Mouse (Mus musculus) thymus, adult 2 months (tissue): ENCODE measurements around the gene Tsn. TPM values are rescaled to one million over a fixed set of nuclear protein-coding genes. Genes with fewer than 3 reads are reported as not detected.

Source experiments
- DNase-seq: peaks from one replicate; pipeline ENCODE4 v3.0.0; 2021
- H3K27ac ChIP-seq: fragments of 200-500 bp; 2 replicates; pipeline ENCODE4 v1.5.1; 2012; ENCODE audit warnings: low read length, control low read depth; ENCODE audit not compliant: control insufficient read depth, insufficient read depth
- H3K27me3 ChIP-seq: fragments of 200-500 bp; 2 replicates; pipeline ENCODE4 v1.6.1; 2012; ENCODE audit warnings: mild to moderate bottlenecking, low read length, moderate library complexity, mixed read lengths; ENCODE audit not compliant: control insufficient read depth, insufficient read depth
- H3K36me3 ChIP-seq: fragments of 200-500 bp; 2 replicates; pipeline ENCODE4 v1.6.1; 2012; ENCODE audit warnings: mild to moderate bottlenecking, low read length, moderate library complexity; ENCODE audit not compliant: control insufficient read depth, insufficient read depth
- H3K4me1 ChIP-seq: fragments of 200-500 bp; replicated peaks from 2 replicates; pipeline ENCODE4 v1.6.1; 2012; ENCODE audit warnings: low read length; ENCODE audit not compliant: control insufficient read depth, insufficient read depth
- H3K4me3 ChIP-seq: fragments of 200-500 bp; 2 replicates; pipeline ENCODE4 v1.5.1; 2012; ENCODE audit warnings: mild to moderate bottlenecking, low read length, control low read depth, moderate library complexity; ENCODE audit not compliant: control insufficient read depth, insufficient read depth
- CTCF ChIP-seq: fragments of 200-500 bp; IDR thresholded peaks from 2 replicates; pipeline ENCODE4 v1.5.1; 2012; ENCODE audit warnings: mild to moderate bottlenecking, control low read depth, low read length, moderate library complexity, borderline replicate concordance; ENCODE audit not compliant: control insufficient read depth, poor library complexity, insufficient read depth; ENCODE audit errors: extremely low read depth
- POLR2A ChIP-seq: fragments of 200-500 bp; IDR thresholded peaks from 2 replicates; pipeline ENCODE4 v1.6.1; 2012; ENCODE audit warnings: mild to moderate bottlenecking, low read length, control low read depth, moderate library complexity; ENCODE audit not compliant: control insufficient read depth, poor library complexity, insufficient read depth; ENCODE audit errors: extremely low read depth
- WGBS: fragments of 180-500 bp; shearing (Covaris S2); methylation state at CpG from one replicate; pipeline ENCODE4 v1.1.7; 2018; 5-methylcytosine and 5-hydroxymethylcytosine counted together
- polyA plus RNA-seq: library from polyadenylated mRNA; depleted of rRNA; stranded (reverse); fragments of >200 nt; gene quantifications from 2 replicates; pipeline ENCODE4 v1.2.3, GENCODE M21; 2012

Gene Tsn
- polyA plus RNA-seq, 1 experiment = 62.6 TPM

GRCm38 (mm10) chr1:118334749-118335713 is 23.5 kb upstream of the Tsn start:
- 95% methylated on average over 9 of the region's 9 CpGs for WGBS
- Histone ChIP-seq H3K4me3 (no peak overlapping the region), H3K27me3 (no peaks in the 10 kb centered on the region), H3K36me3 (peaks cover 47% of the 10 kb centered on the region), H3K27ac (no peak overlapping the region), H3K4me1 (no peaks in the 10 kb centered on the region)
- TF ChIP-seq POLR2A (no peak), CTCF (no peak)
- DNase-seq = no peak

GRCm38 (mm10) chr1:118321661-118322201 is 10.2 kb upstream of the Tsn start, which contains the start of gene Nifk:
Gene Nifk (plus strand): TSS chr1:118321839.
- Histone ChIP-seq H3K4me1 (peaks cover 9% of the 10 kb centered on the region), H3K4me3 (peak within 1 kb of the TSS; percentile 98), H3K27me3 (no peaks in the 10 kb centered on the region), H3K36me3 (no peaks in the 10 kb centered on the region; the same call in 1 of the 2 replicates), H3K27ac (peak within 1 kb of the TSS; percentile 39; the same call in 1 of the 2 replicates)
- under 1% methylated on average over 37 of the region's 37 CpGs for WGBS
- TF ChIP-seq CTCF (peak; percentile 77; the same call in 1 of the 2 replicates), POLR2A (peak; percentile 52; the same call in 1 of the 2 replicates)
- peak; percentile 88 for DNase-seq

GRCm38 (mm10) chr1:118320696-118321095 is 9.2 kb upstream of the Tsn start:
- DNase-seq = peak; percentile 25
- Histone ChIP-seq H3K4me1 (peaks cover 9% of the 10 kb centered on the region), H3K27me3 (no peaks in the 10 kb centered on the region), H3K4me3 (no peak overlapping the region), H3K36me3 (no peaks in the 10 kb centered on the region; the same call in 1 of the 2 replicates), H3K27ac (no peak overlapping the region)
- TF ChIP-seq POLR2A = no peak
- no peak for TF ChIP-seq CTCF
- 88% methylated on average over 2 of the region's 2 CpGs for WGBS

GRCm38 (mm10) chr1:118310780-118311621 is 538 bp downstream of the Tsn start:
- no peaks in the 10 kb centered on the region for H3K27me3 ChIP-seq
- H3K27ac ChIP-seq = peak overlapping the region; percentile 9; the same call in 1 of the 2 replicates
- H3K36me3 ChIP-seq = peaks cover 9% of the 10 kb centered on the region
- DNase-seq = peak; percentile 80
- peaks cover 3% of the 10 kb centered on the region; the same call in 1 of the 2 replicates for H3K4me1 ChIP-seq
- TF ChIP-seq POLR2A (peak; percentile 60), CTCF (peak; percentile 60; the same call in 1 of the 2 replicates)
- peak overlapping the region; percentile 56 for H3K4me3 ChIP-seq
- WGBS = under 1% methylated on average over 67 of the region's 67 CpGs

GRCm38 (mm10) chr1:118297719-118298118 is 13.8 kb downstream of the Tsn start:
- Histone ChIP-seq H3K27ac (no peak overlapping the region), H3K4me3 (no peak overlapping the region), H3K4me1 (no peaks in the 10 kb centered on the region), H3K27me3 (no peaks in the 10 kb centered on the region), H3K36me3 (peaks cover 44% of the 10 kb centered on the region)
- WGBS = 98% methylated on average over 2 of the region's 2 CpGs
- no peak for DNase-seq
- no peak for TF ChIP-seq CTCF
- no peak for TF ChIP-seq POLR2A
